Mouse (Mus musculus) yolk sac, embryonic 10.5 days (tissue): Measurements from ENCODE around the gene Clec2e.
"Not testable (repeated sequence)": the region's sequence is repeated elsewhere in the genome, so short reads cannot be mapped to it uniquely, and the experiment has no call there.

Source experiments
- DNase-seq: peaks from one replicate; pipeline ENCODE4 v3.0.0-alpha.2; 2017; ENCODE audit warnings: low spot score

The Clec2e gene

DNA sequence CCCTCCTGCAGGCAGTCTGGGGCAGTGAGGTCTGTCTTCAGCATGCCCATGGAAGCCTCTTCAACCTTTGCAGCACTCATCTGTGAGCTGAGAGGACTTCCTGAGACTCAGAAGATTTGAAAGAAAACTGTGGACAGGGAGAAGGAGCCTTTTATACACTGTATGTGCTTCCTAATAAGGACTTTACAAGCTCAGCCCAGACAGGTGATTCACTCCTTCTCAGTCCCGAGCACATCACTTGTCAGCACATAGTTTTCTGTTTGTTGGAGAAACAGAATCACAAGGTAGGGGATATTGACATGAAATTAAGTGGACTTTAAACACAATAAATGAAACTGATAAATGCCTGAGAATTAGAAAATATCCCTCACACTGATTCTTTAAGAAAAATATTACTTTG lies at the start of gene Clec2e:
Gene Clec2e, minus strand, starts transcription at position 120 of the 400 bp plus-strand sequence.
- DNase-seq, result not testable (repeated sequence)

DNA sequence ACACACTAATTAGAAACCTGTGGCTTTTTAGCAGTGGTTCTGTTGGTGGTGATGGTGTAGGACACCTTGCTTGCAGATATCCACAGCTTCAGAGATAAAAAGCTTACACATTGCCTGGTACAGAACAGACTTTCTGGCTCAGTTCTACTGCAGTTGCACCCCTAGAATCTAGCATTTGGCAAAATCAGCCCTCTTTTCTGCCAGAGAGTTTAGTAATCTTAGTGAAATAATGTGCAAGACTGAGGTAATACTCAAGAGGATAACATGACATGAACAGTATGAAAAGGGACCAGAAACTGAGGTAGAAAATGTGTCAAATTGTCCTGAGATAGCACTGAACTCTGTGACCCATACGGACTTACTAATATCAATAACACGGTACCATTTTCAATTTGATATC lies 46.1 kb upstream of the Clec2e start:
- DNase-seq, result no peak

DNA sequence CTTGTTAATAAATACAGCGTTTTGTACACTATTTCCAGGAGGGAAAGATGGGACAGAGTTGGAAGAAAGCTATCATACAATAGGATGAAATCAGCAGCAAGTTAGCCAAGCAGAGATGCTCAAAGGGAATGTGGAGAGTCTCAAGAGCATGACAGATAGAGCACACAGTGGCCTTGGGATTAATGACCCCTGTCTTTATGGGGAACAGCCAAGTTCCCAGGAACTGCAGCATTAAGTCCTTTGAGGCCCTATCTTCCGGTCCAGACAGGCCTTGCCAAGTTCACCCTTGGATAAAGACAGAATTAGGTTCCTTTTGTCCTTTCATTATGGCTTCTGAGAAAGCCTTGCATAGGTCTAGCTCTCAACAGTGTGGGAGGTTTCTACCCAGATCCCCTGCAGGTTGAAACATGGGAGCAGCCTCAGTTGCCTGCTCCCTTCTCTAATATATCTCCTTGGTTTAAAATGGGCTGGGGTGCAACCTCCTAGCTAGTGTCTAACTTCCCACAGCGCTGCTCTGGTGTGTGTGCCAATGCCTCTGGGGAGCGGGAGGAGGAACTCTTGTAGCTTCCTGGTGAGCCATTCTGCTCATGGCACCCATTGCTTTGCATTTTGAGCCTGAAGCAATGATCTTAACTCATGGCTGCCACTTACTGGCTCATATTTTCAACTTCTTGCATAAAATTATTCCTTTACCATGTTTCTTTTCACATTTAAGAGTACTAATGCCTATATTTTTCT lies 32.1 kb upstream of the Clec2e start:
- no peak for DNase-seq

DNA sequence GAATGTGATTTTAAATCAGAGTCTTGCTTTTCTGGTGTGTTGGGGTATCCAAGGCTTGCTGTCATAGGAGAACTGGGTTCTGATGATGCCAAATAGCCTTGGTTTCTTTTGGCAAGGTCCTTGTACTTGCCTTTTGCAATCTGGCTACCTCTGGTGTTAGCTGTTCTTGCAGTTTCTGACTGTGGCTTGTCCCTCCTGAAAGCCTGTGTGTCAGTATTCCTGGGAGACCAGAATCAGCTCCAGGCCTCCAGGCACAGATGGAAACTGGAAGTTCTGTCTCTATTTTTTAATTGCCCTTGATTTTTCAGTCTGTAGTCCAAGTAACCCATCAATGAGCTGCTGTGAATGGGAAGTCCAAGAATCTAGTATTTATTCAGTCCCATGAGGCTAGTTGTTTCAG lies 26.1 kb upstream of the Clec2e start:
- DNase-seq, result no peak

DNA sequence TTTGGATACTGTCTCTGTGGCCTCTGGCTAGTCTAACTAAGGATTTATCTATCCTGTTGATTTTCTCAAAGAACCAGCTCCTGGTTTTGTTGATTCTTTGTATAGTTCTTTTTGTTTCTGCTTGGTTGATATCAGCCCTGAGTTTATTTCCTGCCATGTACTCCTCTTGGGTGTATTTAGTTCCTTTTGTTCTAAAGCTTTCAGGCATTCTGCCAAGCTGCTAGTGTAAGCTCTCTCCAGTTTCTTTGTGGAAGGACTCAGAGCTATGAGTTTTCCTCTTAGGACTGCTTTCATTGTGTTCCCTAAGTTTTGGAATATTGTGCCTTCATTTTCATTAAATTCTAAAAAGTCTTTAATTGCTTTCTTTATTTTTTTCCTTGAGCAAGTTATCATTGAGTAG lies 23.8 kb upstream of the Clec2e start:
- DNase-seq, result not testable (repeated sequence)

DNA sequence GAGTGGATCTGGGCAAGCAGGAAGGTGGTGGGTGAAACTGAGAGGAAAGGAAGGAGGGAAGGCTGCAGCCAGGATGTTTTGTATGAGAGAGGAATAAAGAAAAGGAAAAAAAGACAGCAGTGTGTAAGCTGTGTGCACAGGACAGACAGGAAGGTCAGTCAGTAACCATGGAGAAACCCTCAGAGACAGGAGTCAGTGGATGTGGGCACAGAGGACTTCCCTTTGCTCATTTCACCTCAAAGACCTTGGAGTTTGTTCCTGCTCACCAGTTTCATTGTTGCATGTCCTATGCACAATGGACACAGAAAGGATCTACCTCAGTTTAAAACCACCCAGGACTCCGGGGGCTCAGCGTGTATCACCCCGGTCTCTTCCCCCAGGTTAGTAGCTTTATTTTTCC lies 15.5 kb upstream of the Clec2e start:
- DNase-seq, result no peak

DNA sequence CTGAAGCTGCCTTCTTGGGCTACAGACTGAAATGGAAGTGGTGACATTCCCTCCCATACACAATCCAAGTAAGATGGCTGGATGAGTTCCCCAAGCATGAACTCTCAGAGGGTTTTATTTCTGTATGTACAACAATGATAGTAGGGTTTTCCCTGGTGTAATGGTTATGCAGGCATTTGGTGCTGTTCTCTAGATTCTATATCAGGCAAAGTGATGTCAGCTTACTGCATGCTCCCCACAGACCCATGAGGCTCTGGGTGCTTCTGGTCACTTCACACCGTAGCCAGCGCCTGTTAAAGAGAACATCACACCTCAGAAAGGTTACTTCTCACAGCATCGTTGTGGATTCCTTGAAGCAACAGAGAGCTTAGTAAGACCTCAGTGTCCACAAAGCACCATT lies 13.5 kb upstream of the Clec2e start:
- DNase-seq, result not testable (repeated sequence)

DNA sequence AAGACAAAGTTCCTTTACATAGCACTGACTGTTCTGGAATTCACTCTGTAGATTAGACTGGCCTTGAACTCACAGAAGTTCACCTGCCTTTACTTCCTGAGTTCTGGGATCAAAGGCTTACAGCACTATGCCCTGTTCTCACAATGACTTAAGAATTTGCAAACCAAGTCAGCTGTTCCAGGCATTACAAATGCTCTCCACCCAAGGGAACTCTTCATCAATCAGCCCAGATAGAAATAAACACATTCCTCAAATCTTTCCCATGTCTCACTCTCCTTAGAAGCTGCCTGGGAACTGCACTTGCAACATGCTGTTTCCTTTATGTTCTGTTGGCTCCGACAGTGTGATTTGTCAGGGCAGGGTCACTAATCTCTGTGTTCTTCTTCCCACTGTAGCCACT lies 13.1 kb upstream of the Clec2e start:
- DNase-seq, result no peak

DNA sequence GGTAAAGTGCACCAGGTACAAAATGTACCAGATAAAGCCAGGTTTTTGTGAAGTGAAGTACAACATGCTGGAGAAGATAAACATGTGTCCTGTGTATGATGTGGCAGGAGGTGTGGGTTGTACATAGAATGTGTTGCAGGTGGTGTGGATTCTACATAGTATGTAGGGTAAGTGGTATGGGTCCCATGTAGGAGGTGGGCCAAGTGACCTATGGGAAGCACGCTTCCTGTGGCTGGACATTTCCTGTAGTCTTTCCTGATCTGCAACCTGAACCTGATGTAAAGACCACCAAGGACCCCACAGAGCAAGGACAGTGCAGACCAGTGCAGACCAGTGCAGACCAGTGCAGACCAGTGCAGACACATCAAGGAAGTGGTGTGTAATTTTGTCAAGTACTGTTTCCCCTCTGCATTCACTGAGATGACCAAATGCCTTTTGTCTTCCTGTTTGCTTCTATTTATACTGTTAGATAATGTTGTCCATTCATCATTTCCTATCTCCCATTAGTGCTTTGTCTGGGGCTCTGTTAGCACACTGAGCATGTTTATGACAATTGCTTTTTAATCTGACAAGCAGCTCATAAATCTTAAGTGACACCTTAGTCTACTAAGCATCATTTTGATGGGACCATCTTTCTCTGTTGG lies 12.4 kb upstream of the Clec2e start:
- DNase-seq, result no peak

DNA sequence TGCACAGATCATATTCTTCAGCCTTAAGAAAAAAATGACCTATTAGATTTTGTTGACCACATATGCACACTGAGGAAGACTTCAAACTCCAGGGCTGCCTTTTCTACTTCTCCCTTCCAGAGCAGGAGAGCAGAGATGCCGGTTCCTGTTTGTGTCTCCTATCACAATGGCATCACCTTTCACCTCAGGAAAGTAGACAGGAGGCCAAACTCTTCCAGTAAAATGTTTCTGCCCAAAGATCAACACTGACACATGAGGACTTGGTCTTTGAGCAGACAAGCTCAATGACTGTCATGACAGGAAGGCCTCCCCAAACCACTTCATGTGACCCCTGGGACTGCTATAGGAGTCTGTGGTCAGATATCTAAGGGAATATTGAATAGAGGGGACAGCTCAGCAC lies 11.8 kb upstream of the Clec2e start:
- DNase-seq, result no peak

DNA sequence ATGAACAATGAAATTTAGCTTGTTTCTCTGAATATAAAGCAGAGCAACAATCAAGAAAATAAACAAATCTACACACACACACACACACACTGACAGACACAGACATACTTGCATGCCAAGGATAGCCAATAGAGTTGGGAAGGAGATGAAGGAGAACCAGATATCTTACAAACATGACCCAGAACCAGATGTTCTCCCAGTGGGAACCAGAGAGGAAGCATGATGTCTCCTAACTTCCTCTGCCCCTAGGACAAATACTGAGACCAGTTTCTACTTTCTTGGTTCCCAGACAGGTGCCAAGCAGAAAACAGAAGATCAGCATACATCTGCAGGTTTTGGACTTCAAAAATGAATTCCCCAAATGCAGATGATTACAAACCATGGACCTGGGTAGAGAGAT lies 7.2 kb upstream of the Clec2e start:
- no peak for DNase-seq

DNA sequence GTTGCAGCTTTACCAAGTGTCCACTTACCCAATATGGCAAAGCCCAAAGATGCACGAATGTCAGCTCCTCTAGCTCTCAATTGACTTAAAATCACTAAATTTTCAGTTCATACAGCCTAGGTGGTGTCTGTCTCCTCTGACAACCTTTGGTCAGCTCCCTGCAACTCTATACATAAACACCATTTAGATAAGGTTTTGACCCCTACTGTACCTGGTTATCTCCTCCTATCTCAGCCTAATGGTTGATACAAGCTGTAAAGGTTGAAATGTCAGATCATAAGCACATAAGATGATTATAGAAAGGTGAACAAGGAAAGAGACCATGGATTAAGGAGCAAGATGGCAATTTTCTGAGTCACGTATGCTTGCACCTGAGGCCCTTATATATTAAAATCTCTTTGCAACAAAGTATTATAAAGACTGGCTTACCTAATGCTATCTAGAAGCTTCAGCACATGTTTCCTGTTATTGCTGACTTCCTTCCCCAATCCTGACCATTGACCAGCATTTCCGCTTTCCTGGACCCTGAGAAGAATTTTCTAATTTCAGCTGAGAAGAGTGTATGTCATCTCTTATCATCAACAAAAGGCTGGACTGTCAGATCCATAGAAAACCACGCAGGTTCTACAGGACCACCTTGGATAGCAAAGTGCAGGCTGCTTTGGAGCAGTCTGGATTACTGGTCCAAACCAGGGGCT lies 2.3 kb upstream of the Clec2e start:
- DNase-seq, result no peak

DNA sequence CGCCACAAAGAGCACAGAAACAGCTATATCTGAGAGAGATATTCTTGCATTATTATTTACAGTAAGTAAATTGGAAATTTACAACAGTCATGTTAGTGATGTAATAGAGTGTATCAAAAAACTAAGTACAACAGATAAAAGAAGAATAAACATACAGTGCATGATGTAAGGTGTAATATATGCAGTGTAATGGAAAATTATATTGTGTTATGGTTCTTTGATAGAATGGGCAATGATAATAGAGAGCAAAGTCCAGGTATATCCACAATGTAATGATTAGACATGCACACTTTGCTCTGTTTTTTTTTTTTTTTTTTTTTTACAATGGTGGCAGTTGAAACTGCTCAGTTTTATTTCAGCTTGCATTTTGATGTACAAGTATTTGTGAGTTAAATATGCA lies 891 bp upstream of the Clec2e start:
- DNase-seq, result no peak

DNA sequence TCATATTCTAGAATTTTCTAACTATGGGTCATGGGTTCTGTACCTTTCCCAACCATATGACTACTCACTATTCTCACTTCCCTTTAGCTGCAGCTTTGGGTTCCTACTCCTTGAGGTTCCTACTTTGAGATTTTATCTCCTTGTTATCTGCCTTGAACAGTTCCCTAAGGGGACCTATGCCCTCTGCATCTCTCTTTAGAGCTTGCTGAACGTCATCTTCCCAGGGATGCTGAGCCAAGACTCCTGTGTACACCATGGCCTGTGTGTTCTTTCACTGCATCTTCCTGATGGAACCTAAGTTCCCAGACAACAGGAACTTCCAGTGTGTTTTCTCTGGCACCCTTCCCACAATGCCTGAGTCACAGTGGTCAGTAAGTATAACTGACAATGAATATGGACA lies 2.8 kb downstream of the Clec2e start:
- DNase-seq, result no peak

DNA sequence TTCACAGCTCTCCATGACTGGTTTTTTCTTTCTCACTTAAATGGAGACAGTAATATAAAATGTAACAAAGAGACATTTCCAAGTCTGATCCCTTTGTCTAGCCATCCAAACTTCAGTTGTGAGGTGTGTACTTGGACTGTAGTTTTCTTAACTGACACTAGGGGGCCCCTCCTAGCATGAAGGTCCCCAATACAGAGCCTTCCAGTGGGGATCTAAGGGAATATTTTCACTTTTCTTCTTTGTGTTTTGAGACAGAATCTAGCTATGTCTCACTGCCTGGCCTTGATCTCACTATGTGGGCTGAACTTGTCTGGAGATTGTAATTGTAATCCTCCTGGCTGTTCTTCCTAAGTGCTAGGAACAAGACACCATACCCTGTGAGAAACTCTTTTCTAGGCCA lies 5.5 kb downstream of the Clec2e start:
- no peak for DNase-seq

DNA sequence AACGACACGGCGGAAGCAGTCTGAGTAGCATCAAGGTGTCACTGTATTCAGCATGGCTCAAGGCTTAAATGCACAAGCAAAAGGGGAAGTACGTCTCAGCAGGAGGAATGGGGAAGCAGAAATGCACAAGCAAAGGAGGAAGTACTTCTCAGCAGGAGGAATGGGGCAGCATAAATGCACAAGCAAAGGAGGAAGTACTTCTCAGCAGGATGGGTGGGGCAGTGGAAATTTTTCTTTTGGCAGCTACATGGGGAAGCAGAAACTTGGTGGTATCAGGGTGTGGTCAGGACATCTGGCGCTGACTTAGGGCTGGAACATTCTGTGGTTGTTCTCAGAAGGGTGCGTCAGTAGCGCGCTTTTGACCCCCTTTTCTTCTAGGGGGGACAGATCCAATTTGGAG lies 12.1 kb downstream of the Clec2e start:
- DNase-seq, result not testable (repeated sequence)

DNA sequence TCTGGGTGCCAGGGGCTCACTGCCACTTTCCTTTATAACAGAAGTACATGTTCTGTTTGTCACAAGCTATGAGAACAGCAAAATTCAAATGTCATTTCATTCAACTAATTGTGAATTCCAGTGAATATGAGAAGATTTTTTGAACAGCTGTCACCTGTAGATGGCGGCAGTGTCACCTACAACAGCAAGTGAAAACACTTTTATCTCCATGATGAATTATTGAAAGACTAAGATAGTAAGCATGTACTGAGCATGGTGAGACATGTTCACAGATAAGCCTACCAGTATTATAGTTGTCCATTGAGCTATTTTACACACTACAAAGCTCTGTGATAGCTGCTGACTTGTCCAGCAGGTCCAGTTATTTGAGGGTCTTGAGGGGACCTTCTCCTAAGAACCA lies 12.6 kb downstream of the Clec2e start:
- DNase-seq, result no peak

DNA sequence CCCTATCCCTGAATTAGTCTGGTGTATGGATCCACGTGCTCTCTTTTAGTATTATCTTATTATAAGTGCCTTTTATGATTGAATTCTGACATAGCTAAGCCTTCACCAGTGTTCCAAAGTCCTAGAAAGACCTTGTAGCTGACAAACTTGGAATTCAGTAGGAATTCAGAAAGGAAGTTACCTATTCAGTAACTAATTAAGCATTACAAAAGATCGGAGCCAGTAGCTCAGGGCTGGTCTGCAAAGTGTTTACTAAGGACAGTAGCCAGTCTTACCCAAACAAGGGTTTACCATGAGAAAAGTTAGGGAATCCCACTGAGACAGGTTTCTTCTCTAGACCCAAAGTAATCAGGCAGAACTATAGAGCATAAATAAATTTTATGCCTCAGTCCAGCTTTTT lies 14.7 kb downstream of the Clec2e start:
- DNase-seq, result not testable (repeated sequence)

DNA sequence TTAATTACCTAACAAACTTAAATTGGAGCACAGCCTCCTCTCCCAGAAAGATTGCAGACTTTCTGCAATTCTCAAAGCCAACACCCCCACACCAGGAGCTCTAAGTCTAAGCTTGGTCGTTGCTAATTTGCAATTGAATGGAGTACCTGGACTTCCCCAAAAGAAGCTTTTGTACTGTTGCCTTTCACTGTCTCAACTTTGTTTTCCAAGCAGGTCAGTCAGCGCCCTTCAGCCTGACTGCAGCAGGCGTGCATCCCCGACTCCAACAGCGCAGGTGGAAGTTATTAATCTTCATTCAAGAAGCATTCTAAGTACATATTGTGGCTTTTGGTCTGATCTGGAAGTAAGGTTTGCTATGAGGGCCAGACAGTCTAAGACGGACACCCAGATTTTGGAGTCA lies 15.6 kb downstream of the Clec2e start:
- no peak for DNase-seq

DNA sequence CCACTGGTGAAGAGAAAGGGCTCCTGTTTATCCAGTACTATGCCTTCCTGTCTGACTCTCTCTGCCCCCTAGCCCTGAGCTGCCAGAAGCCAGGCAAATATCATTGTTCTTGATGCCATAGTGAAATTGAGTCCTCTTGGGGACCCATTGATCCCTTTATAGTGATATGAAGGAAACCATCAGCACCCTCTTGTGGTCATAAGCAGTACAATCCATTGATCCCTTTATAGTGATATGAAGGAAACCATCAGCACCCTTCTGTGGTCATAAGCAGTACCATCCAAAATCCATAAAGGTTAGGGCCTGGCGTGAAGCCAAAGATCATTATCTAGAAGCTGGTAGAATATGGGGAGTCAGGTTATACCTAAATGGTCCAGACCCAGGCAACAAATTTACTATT lies 33.7 kb downstream of the Clec2e start:
- no peak for DNase-seq

DNA sequence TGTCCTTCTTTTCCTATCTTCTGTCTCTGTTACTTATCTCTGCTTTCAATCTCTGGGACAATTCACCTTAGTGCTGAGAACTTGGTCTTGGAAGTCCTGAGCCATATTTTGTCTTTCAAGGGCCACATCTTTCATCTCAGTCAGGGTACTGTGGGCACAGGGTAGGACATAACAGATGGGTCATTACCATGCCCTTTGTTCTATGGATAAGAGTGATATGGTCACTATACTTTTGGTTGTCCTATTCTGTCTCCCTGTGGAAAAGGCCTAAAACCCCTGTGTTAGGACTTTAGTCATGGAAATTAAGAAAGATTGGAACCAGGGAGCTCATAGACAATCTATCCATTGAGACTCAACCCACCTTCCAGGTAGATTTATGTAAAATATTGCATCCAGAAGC lies 34.2 kb downstream of the Clec2e start:
- DNase-seq, result no peak

DNA sequence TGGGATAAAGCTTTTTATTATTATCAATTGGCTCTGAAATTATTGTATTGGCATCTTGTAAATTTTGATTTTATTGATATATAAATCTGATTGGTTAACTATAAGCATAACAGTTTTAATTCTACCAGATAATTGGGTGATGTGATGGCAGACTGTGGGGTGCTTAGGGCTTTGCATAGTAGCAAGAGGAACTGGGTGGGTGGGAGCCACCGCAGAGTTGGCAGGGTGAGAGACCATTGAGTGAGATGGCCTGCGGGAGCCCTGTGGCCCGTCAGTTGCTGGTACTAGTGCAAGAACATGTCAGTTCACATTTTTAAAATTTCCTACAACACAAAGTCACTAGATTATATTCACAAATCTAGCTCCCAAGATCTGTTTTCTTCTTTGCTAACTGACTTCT lies 34.9 kb downstream of the Clec2e start:
- DNase-seq, result no peak

DNA sequence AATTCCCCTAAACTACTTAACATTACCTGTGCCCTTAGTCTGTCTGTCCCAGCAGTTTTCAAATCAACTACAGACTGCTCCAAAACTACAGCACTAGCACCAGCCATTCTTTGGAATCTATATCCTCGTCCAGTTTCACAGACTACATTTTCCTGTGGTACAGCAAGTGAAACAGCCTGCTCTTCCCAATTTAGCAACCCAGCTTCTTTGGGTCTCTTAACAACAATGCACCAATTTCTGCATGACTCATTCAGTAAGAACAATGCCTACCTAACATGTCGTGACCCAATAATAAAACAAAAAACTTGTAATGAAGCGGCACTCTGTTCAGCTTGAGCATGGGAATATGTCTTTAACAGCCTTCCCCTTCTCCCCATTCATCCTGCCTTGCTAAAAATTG lies 35.3 kb downstream of the Clec2e start:
- no peak for DNase-seq
